Mouse (Mus musculus): ENCODE results near the gene Tmem106a. TPM values are rescaled to one million over a fixed set of nuclear protein-coding genes. Genes with fewer than 3 reads are reported as not detected.
A peak's percentile ranks its signal among the peaks of the same experiment; 100 is the strongest.
"Not testable (repeated sequence)": the region's sequence is repeated elsewhere in the genome, so short reads cannot be mapped to it uniquely, and the experiment has no call there.

Gene Tmem106a
- polyA plus RNA-seq, 1 experiment from 2014 or later: 6.2 TPM

DNA sequence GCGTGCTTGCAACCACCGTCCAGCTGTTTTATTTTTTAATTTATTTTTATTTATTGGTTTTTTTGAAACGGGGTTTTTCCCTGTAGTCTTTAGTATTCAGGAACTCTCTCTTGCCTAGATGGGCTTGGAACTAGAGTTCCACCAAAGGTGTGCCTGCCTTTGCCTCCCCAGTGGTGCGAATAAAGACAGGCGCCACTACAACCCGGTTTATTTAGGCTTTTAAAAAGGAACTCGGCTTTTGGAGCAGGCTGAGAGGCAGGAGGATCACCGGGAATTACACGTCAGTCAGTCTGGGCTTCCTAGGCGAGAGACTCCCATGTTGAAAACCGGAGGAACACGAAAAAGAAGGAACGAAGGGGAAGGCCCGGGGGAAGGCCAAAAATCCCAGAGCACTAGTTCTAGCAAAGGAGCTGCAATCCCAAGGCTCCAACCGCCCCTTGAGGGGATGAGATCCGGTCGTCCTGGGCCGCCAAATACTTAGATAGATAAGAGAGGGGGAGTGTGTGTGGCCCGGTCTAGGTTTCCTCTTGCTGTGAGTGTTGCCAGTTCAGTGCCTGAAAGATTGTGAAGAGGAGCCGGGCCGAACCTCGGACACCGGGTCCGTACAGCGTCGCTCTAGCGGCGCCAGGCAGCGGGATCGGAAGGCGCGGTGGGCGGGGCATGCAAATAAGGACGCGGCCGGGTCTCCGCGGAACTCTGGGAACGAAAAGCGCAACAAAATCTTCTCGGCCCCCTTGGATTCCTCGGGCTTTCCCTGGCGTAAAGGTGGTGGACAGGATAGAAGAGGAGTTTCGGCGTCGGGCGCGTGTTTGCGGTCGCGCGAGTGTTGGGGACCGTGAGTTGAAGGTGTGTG is 59.0 kb downstream of the Tmem106a start:
- H3K4me1 ChIP-seq (replicated peaks; ENCODE audit: control insufficient read depth, insufficient read depth, low read length); H3K36me3 ChIP-seq (ENCODE audit: control insufficient read depth, insufficient read depth, low read length); H3K27me3 ChIP-seq (replicated peaks; ENCODE audit: control insufficient read depth, insufficient read depth, low read length); H3K9me3 ChIP-seq (ENCODE audit: control insufficient read depth, low read length): not testable (repeated sequence)
- H3K4me3 ChIP-seq (ENCODE audit: low read depth, low read length): peak overlapping the region; percentile 36
- peak overlapping the region; percentile 58 for H3K4me2 ChIP-seq
- WGBS: 6% methylated on average over 50 of the region's 53 CpGs
- DNase-seq (ENCODE audit: low spot score) (peak; percentile 80), ATAC-seq (replicated peaks; ENCODE audit: low FRiP score) (peak; percentile 53)
- H3K27ac ChIP-seq (ENCODE audit: low read depth, low read length): peak overlapping the region; percentile 70
- peak overlapping the region; percentile 51 for H3K9ac ChIP-seq (ENCODE audit: low read depth, low read length)

Other genes starting within 250 kb of the Tmem106a start
- not detected in 2 replicates for gene G6pc, start 214.7 kb upstream of the Tmem106a start, polyA plus RNA-seq (2014; fragmentation: Nextera tagmentation; extraction: Ambion mirVana)
- 92.3 and 94.0 TPM in 2 replicates for gene Aarsd1, start 164.6 kb upstream of the Tmem106a start, polyA plus RNA-seq (2014; fragmentation: Nextera tagmentation; extraction: Ambion mirVana)
- gene Gm27029, start 157.4 kb upstream of the Tmem106a start, polyA plus RNA-seq (2014; fragmentation: Nextera tagmentation; extraction: Ambion mirVana): 8.7 and 9.2 TPM in 2 replicates
- gene Rundc1, start 157.2 kb upstream of the Tmem106a start, polyA plus RNA-seq (2014; fragmentation: Nextera tagmentation; extraction: Ambion mirVana): 12.6 and 13.4 TPM in 2 replicates
- gene Ptges3l, start 156.9 kb upstream of the Tmem106a start, polyA plus RNA-seq (2014; fragmentation: Nextera tagmentation; extraction: Ambion mirVana): 3.2 and 5.0 TPM in 2 replicates
- gene Rpl27, start 139.9 kb upstream of the Tmem106a start, polyA plus RNA-seq (2014; fragmentation: Nextera tagmentation; extraction: Ambion mirVana): 553 and 579 TPM in 2 replicates
- 31.2 and 34.6 TPM in 2 replicates for gene Ifi35, start 133.8 kb upstream of the Tmem106a start, polyA plus RNA-seq (2014; fragmentation: Nextera tagmentation; extraction: Ambion mirVana)
- 3.7 and 5.4 TPM in 2 replicates for gene Rnd2, start 117.2 kb upstream of the Tmem106a start, polyA plus RNA-seq (2014; fragmentation: Nextera tagmentation; extraction: Ambion mirVana)
- 16.8 and 19.5 TPM in 2 replicates for gene Vat1, start 116.0 kb upstream of the Tmem106a start, polyA plus RNA-seq (2014; fragmentation: Nextera tagmentation; extraction: Ambion mirVana)
- gene Brca1, start 30.3 kb upstream of the Tmem106a start, polyA plus RNA-seq (2014; fragmentation: Nextera tagmentation; extraction: Ambion mirVana): 19.6 and 22.1 TPM in 2 replicates
- 52.7 and 55.7 TPM in 2 replicates for gene Nbr1, start 30.1 kb upstream of the Tmem106a start, polyA plus RNA-seq (2014; fragmentation: Nextera tagmentation; extraction: Ambion mirVana)
- not detected in 2 replicates for gene Gm11634, start 17.0 kb downstream of the Tmem106a start, polyA plus RNA-seq (2014; fragmentation: Nextera tagmentation; extraction: Ambion mirVana)
- 13.8 and 15.3 TPM in 2 replicates for gene Rdm1, start 45.0 kb downstream of the Tmem106a start, polyA plus RNA-seq (2014; fragmentation: Nextera tagmentation; extraction: Ambion mirVana)
- 3.6 and 3.9 TPM in 2 replicates for gene Arl4d, start 83.3 kb downstream of the Tmem106a start, polyA plus RNA-seq (2014; fragmentation: Nextera tagmentation; extraction: Ambion mirVana)
- 37.6 and 38.8 TPM in 2 replicates for gene Dhx8, start 150.7 kb downstream of the Tmem106a start, polyA plus RNA-seq (2014; fragmentation: Nextera tagmentation; extraction: Ambion mirVana)
- gene Etv4, start 203.1 kb downstream of the Tmem106a start, polyA plus RNA-seq (2014; fragmentation: Nextera tagmentation; extraction: Ambion mirVana): 3.3 and 3.9 TPM in 2 replicates

Measured in liver, embryonic 11.5 days (tissue).